Comparison of ENCODE assay signal across 9 mouse cellular contexts in the genomic region with DNA sequence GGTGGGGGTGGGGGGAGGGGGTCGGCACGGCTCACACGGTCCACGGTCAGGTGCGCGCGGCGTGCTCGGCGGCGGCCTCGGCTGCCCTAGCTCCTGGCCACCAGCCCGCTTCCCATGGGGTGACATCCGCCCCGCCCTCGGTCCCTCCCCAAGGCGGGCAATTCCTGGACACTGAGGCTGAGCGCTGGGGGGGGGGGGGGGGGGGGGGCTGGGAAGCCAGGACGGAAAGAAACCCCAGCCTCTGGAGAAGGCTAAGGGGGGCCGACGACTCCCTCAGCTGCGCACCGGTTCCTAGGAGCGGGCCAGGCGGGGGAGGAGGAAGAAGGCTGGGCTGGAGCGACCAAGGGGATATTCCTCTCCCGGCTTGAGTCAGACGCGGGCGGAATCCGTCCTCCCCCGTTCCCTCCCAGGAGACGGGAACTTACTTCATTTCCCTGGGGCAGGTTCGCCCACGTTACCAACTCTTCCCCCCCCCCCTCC. TPM values are rescaled to one million over a fixed set of nuclear protein-coding genes. Genes with fewer than 3 reads are reported as not detected.
A peak's percentile ranks its signal among the peaks of the same experiment; 100 is the strongest.
DNase-seq lines count a peak whose midpoint lies in the region; ATAC-seq lines count a peak whose summit lies in the region.
"Had no signal": no experiment of that assay in that cellular context is flagged by ENCODE, and none has a peak within 500 bp of the region (broad histone marks: within the 10 kb centered on the region; RNA-seq: fewer than 3 reads in every experiment).

No protein-coding gene starts in this region.

- H3K9ac ChIP-seq in embryonic facial prominence, embryonic 12.5 days = peak overlapping the region; percentile 55
- peak overlapping the region; percentile 56 for H3K9ac ChIP-seq in kidney, embryonic 15.5 days

- H3K4me3 ChIP-seq in embryonic facial prominence, embryonic 12.5 days = peak overlapping the region; percentile 55
- peak overlapping the region; percentile 60 for H3K4me3 ChIP-seq in kidney, embryonic 15.5 days (replicated peaks)

- peaks cover 10% of the 10 kb centered on the region; the same call in 1 of the 2 replicates for H3K4me1 ChIP-seq in embryonic facial prominence, embryonic 12.5 days
- H3K4me1 ChIP-seq in kidney, embryonic 15.5 days = peaks cover 42% of the 10 kb centered on the region

- no peaks in the 10 kb centered on the region for H3K9me3 ChIP-seq in embryonic facial prominence, embryonic 12.5 days
- no peaks in the 10 kb centered on the region for H3K9me3 ChIP-seq in kidney, embryonic 15.5 days (replicated peaks)
- H3K9me3 ChIP-seq: G1E had no signal

- peak; percentile 43 to 49 for DNase-seq in thymus, adult 18-20 months
- no peak for DNase-seq in thymus, postnatal 36 days
- peak; percentile 93 to 96 for DNase-seq in heart, adult 18-20 months
- DNase-seq in liver = peak; percentile 77
- DNase-seq in monocyte, adult 2 months (ENCODE audit: low read depth in 1 of 2, low spot score in 2 of 2) = peak; percentile 45 to 80
- peak; percentile 94 for DNase-seq in telencephalon, adult 2 months (ENCODE audit: low read depth, low spot score)

- peak overlapping the region; percentile 99 for H3K4me2 ChIP-seq in embryonic facial prominence, embryonic 12.5 days (replicated peaks)
- H3K4me2 ChIP-seq in kidney, embryonic 15.5 days = peak overlapping the region; percentile 95

- ATAC-seq in embryonic facial prominence, embryonic 12.5 days (ENCODE audit: insufficient number of reproducible peaks, insufficient read depth, low FRiP score, low TSS enrichment) = peak; percentile 67
- ATAC-seq in kidney, embryonic 15.5 days (replicated peaks; ENCODE audit: low FRiP score) = peak; percentile 87

- H3K27ac ChIP-seq in embryonic facial prominence, embryonic 12.5 days = peak overlapping the region; percentile 85
- peak overlapping the region; percentile 98 for H3K27ac ChIP-seq in kidney, embryonic 15.5 days

- WGBS in embryonic facial prominence, embryonic 12.5 days = 0% methylated on average over 15 of the region's 35 CpGs
- 0% methylated on average over 23 of the region's 35 CpGs for WGBS in kidney, embryonic 15.5 days

- peaks cover 27% of the 10 kb centered on the region for H3K27me3 ChIP-seq in embryonic facial prominence, embryonic 12.5 days
- H3K27me3 ChIP-seq in kidney, embryonic 15.5 days = 0 out of 2 replicates have a peak, but pooled peaks cover 3% of the 10 kb centered on the region

- no peaks in the 10 kb centered on the region for H3K36me3 ChIP-seq in embryonic facial prominence, embryonic 12.5 days
- peaks cover 4% of the 10 kb centered on the region; the same call in 1 of the 2 replicates for H3K36me3 ChIP-seq in kidney, embryonic 15.5 days
- H3K36me3 ChIP-seq: G1E had no signal

RNA-seq across cellular contexts. Expression of gene Bhlhe40, which starts 0.7 kb away (rescaled TPM):
- 3.1 and 3.6 TPM in 2 replicates for polyA plus RNA-seq in embryonic facial prominence, embryonic 12.5 days (2016; fragmentation: Nextera tagmentation; extraction: Ambion mirVana)
- 10 to 100 TPM; 25.9 to 33.9 TPM for total RNA-seq in heart, adult 18-20 months (2021)
- 15.9 and 16.0 TPM in 2 replicates for polyA plus RNA-seq in kidney, embryonic 15.5 days (2015; fragmentation: Nextera tagmentation; extraction: Ambion mirVana)

Comparison
In these comparisons a context has a peak if more than half of its experiments do, and no peak if none do; other contexts are left out.
1. DNase-seq: peak in thymus, adult 18-20 months (2 of 2), heart, adult 18-20 months (2 of 2), liver (single experiment), monocyte, adult 2 months (2 of 2) and telencephalon, adult 2 months (single experiment); none in thymus, postnatal 36 days (0 of 2).